Mouse (Mus musculus) hindbrain, embryonic 11.5 days (tissue): Measurements from ENCODE around the gene Hsd11b2. TPM values are rescaled to one million over a fixed set of nuclear protein-coding genes. Genes with fewer than 3 reads are reported as not detected.

ENCODE experiments used
- ATAC-seq: fragments of 200-750 bp; cut with Nextera tagmentation; 2 replicates; pipeline ENCODE4 v1.8.0; 2017; ENCODE audit warnings: mild to moderate bottlenecking, moderate TSS enrichment, moderate library complexity; ENCODE audit not compliant: low FRiP score
- DNase-seq: peaks from one replicate; pipeline ENCODE4 v3.0.0-alpha.2; 2015; ENCODE audit warnings: low spot score
- H3K27ac ChIP-seq: fragments of 300-500 bp; sonication (generic); 2 replicates; pipeline ENCODE4 v1.5.1; 2014; ENCODE audit warnings: mild to moderate bottlenecking, low read depth, low read length
- H3K27me3 ChIP-seq: fragments of 300-500 bp; sonication (generic); 2 replicates; pipeline ENCODE4 v1.6.1; 2014; ENCODE audit warnings: mild to moderate bottlenecking, low read length, moderate library complexity, mixed read lengths; ENCODE audit not compliant: control insufficient read depth, insufficient read depth
- H3K36me3 ChIP-seq: fragments of 300-500 bp; sonication (generic); 2 replicates; pipeline ENCODE4 v1.6.1; 2014; ENCODE audit warnings: mild to moderate bottlenecking, low read length, moderate library complexity, mixed read lengths; ENCODE audit not compliant: control insufficient read depth, insufficient read depth
- H3K4me1 ChIP-seq: fragments of 300-500 bp; sonication (generic); replicated peaks from 2 replicates; pipeline ENCODE4 v1.6.1; 2014; ENCODE audit warnings: low read length, mixed read lengths; ENCODE audit not compliant: control insufficient read depth, insufficient read depth
- H3K4me2 ChIP-seq: fragments of 300-500 bp; sonication (generic); replicated peaks from 2 replicates; pipeline ENCODE4 v1.6.1; 2014; ENCODE audit warnings: mild to moderate bottlenecking, low read depth, low read length
- H3K4me3 ChIP-seq: fragments of 300-500 bp; sonication (generic); 2 replicates; pipeline ENCODE4 v1.5.1; 2014; ENCODE audit warnings: low read depth, low read length
- H3K9ac ChIP-seq: fragments of 300-500 bp; sonication (generic); 2 replicates; pipeline ENCODE4 v1.6.1; 2014; ENCODE audit warnings: low read depth, low read length
- H3K9me3 ChIP-seq: fragments of 300-500 bp; sonication (generic); 2 replicates; pipeline ENCODE4 v1.6.1; 2016; ENCODE audit warnings: low read length; ENCODE audit not compliant: control insufficient read depth
- WGBS: fragments of 180-500 bp; shearing (Covaris S2); extraction: QIAGEN DNeasy Blood & Tissue Kit; methylation state at CpG from one replicate; pipeline ENCODE4 v1.1.7; 2014; 5-methylcytosine and 5-hydroxymethylcytosine counted together
- polyA plus RNA-seq: library from polyadenylated mRNA; unstranded; fragments of >200 nt; fragmentation: Nextera tagmentation; extraction: Ambion mirVana; gene quantifications from 2 replicates; pipeline ENCODE4 v1.2.1, GENCODE M21; 2014

Gene Hsd11b2
- polyA plus RNA-seq, 1 experiment from 2014 or later, result 21.1 TPM

- Histone ChIP-seq H3K4me1 (peaks cover 19% of the 10 kb centered on the region), H3K9me3 (no peaks in the 10 kb centered on the region), H3K9ac (no peak overlapping the region), H3K36me3 (peaks cover 5% of the 10 kb centered on the region; the same call in 1 of the 2 replicates), H3K4me3 (no peak overlapping the region), H3K27me3 (peaks cover 2% of the 10 kb centered on the region; the same call in 1 of the 2 replicates), H3K4me2 (no peak overlapping the region), H3K27ac (no peak overlapping the region)
- ATAC-seq (no peak), DNase-seq (no peak)
- 83% methylated on average over 9 of the region's 9 CpGs for WGBS
These were observed 4.3 kb downstream of the Hsd11b2 start for GRCm38 (mm10) chr8:105522890-105523289.

GRCm38 (mm10) chr8:105527110-105527509 is 8.6 kb downstream of the Hsd11b2 start:
- Histone ChIP-seq H3K4me1 (no peaks in the 10 kb centered on the region), H3K36me3 (peaks cover 5% of the 10 kb centered on the region; the same call in 1 of the 2 replicates), H3K4me2 (no peak overlapping the region), H3K9me3 (no peaks in the 10 kb centered on the region), H3K27ac (no peak overlapping the region), H3K9ac (no peak overlapping the region), H3K4me3 (no peak overlapping the region), H3K27me3 (no peaks in the 10 kb centered on the region)
- DNase-seq (no peak), ATAC-seq (no peak)
- 93% methylated on average over 2 of the region's 2 CpGs for WGBS

- H3K4me2 ChIP-seq, result no peak overlapping the region
- no peak for DNase-seq
- 100% methylated on average over 1 of the region's 1 CpGs for WGBS
These were observed 9.7 kb downstream of the Hsd11b2 start for GRCm38 (mm10) chr8:105528206-105528605.

GRCm38 (mm10) chr8:105529271-105529670 is 10.7 kb downstream of the Hsd11b2 start:
- 92% methylated on average over 3 of the region's 3 CpGs for WGBS
- Histone ChIP-seq H3K9ac (no peak overlapping the region), H3K36me3 (no peaks in the 10 kb centered on the region), H3K4me3 (no peak overlapping the region), H3K4me1 (no peaks in the 10 kb centered on the region), H3K27me3 (no peaks in the 10 kb centered on the region), H3K27ac (no peak overlapping the region), H3K9me3 (no peaks in the 10 kb centered on the region), H3K4me2 (no peak overlapping the region)
- no peak for ATAC-seq
- no peak for DNase-seq

More at GRCm38 (mm10) chr8:105528206-105528605, 9.7 kb downstream of the Hsd11b2 start:
- H3K9ac ChIP-seq, result no peak overlapping the region
- no peaks in the 10 kb centered on the region for H3K36me3 ChIP-seq
- H3K4me1 ChIP-seq, result no peaks in the 10 kb centered on the region
- H3K9me3 ChIP-seq, result no peaks in the 10 kb centered on the region
- H3K4me3 ChIP-seq, result no peak overlapping the region
- H3K27me3 ChIP-seq, result no peaks in the 10 kb centered on the region
- no peak overlapping the region for H3K27ac ChIP-seq
- ATAC-seq, result no peak

GRCm38 (mm10) chr8:105531774-105532173 is 13.2 kb downstream of the Hsd11b2 start:
- WGBS, result 64% methylated on average over 2 of the region's 2 CpGs
- H3K36me3 ChIP-seq, result no peaks in the 10 kb centered on the region
- H3K9me3 ChIP-seq, result no peaks in the 10 kb centered on the region
- ATAC-seq, result no peak
- no peaks in the 10 kb centered on the region for H3K27me3 ChIP-seq
- no peak overlapping the region for H3K27ac ChIP-seq
- H3K4me1 ChIP-seq, result no peaks in the 10 kb centered on the region
- no peak for DNase-seq
- no peak overlapping the region for H3K4me3 ChIP-seq
- no peak overlapping the region for H3K9ac ChIP-seq
- H3K4me2 ChIP-seq, result no peak overlapping the region

- no peak overlapping the region for H3K4me3 ChIP-seq
- H3K27me3 ChIP-seq, result no peaks in the 10 kb centered on the region
- H3K9me3 ChIP-seq, result no peaks in the 10 kb centered on the region
- H3K4me1 ChIP-seq, result no peaks in the 10 kb centered on the region
- no peak overlapping the region for H3K4me2 ChIP-seq
- H3K9ac ChIP-seq, result no peak overlapping the region
- H3K36me3 ChIP-seq, result no peaks in the 10 kb centered on the region
- 42% methylated on average over 2 of the region's 2 CpGs for WGBS
- no peak for DNase-seq
- no peak for ATAC-seq
- H3K27ac ChIP-seq, result no peak overlapping the region
These were observed 14.9 kb downstream of the Hsd11b2 start for GRCm38 (mm10) chr8:105533439-105533838.

GRCm38 (mm10) chr8:105533892-105534329 is 15.4 kb downstream of the Hsd11b2 start:
- Histone ChIP-seq H3K4me2 (no peak overlapping the region), H3K4me3 (no peak overlapping the region), H3K27ac (no peak overlapping the region), H3K4me1 (no peaks in the 10 kb centered on the region), H3K9me3 (no peaks in the 10 kb centered on the region), H3K9ac (no peak overlapping the region), H3K27me3 (no peaks in the 10 kb centered on the region), H3K36me3 (no peaks in the 10 kb centered on the region)
- ATAC-seq (peak; percentile 25; the same call in 1 of the 2 replicates), DNase-seq (peak; percentile 88)
- WGBS, result 10% methylated on average over 1 of the region's 1 CpGs

- no peak for ATAC-seq
- Histone ChIP-seq H3K27ac (no peak overlapping the region), H3K4me3 (no peak overlapping the region), H3K9me3 (no peaks in the 10 kb centered on the region), H3K27me3 (no peaks in the 10 kb centered on the region), H3K36me3 (no peaks in the 10 kb centered on the region), H3K9ac (no peak overlapping the region), H3K4me2 (no peak overlapping the region), H3K4me1 (no peaks in the 10 kb centered on the region)
- no peak for DNase-seq
- 98% methylated on average over 3 of the region's 3 CpGs for WGBS
These were observed 18.0 kb downstream of the Hsd11b2 start for GRCm38 (mm10) chr8:105536546-105536945.

GRCm38 (mm10) chr8:105537011-105537677 is 18.6 kb downstream of the Hsd11b2 start:
- ATAC-seq, result no peak
- no peak overlapping the region for H3K4me2 ChIP-seq
- no peaks in the 10 kb centered on the region for H3K36me3 ChIP-seq
- no peak overlapping the region for H3K9ac ChIP-seq
- WGBS, result 95% methylated on average over 6 of the region's 6 CpGs
- DNase-seq, result no peak
- no peak overlapping the region for H3K4me3 ChIP-seq
- H3K27ac ChIP-seq, result no peak overlapping the region
- H3K9me3 ChIP-seq, result no peaks in the 10 kb centered on the region
- H3K27me3 ChIP-seq, result no peaks in the 10 kb centered on the region
- no peaks in the 10 kb centered on the region for H3K4me1 ChIP-seq
